Mouse (Mus musculus) neural tube, embryonic 11.5 days (tissue): ENCODE data around the gene Gm14295. TPM values are rescaled to one million over a fixed set of nuclear protein-coding genes. Genes with fewer than 3 reads are reported as not detected.
"Not testable (repeated sequence)": the region's sequence is repeated elsewhere in the genome, so short reads cannot be mapped to it uniquely, and the experiment has no call there.

ENCODE experiments used
- ATAC-seq: fragments of 200-750 bp; cut with Nextera tagmentation; 2 replicates; pipeline ENCODE4 v1.8.0; 2017; ENCODE audit warnings: moderate number of reproducible peaks, mild to moderate bottlenecking, moderate TSS enrichment, moderate library complexity; ENCODE audit not compliant: insufficient read depth, low FRiP score, low TSS enrichment
- DNase-seq: peaks from one replicate; pipeline ENCODE4 v3.0.0-alpha.2; 2015; ENCODE audit warnings: low spot score
- H3K27ac ChIP-seq: fragments of 300-500 bp; sonication (generic); 2 replicates; pipeline ENCODE4 v1.5.1; 2014; ENCODE audit warnings: low read depth, mild to moderate bottlenecking, low read length
- H3K27me3 ChIP-seq: fragments of 300-500 bp; sonication (generic); 2 replicates; pipeline ENCODE4 v1.6.1; 2014; ENCODE audit warnings: mild to moderate bottlenecking, low read length, mixed read lengths; ENCODE audit not compliant: control insufficient read depth, insufficient read depth
- H3K36me3 ChIP-seq: fragments of 300-500 bp; sonication (generic); 2 replicates; pipeline ENCODE4 v1.6.1; 2014; ENCODE audit warnings: mild to moderate bottlenecking, low read length, moderate library complexity, mixed read lengths; ENCODE audit not compliant: control insufficient read depth, insufficient read depth
- H3K4me1 ChIP-seq: fragments of 300-500 bp; sonication (generic); 2 replicates; pipeline ENCODE4 v1.6.1; 2014; ENCODE audit warnings: low read length, mixed read lengths; ENCODE audit not compliant: control insufficient read depth, insufficient read depth
- H3K4me2 ChIP-seq: fragments of 300-500 bp; sonication (generic); 2 replicates; pipeline ENCODE4 v1.6.1; 2014; ENCODE audit warnings: low read depth, mild to moderate bottlenecking, moderate library complexity
- H3K4me3 ChIP-seq: fragments of 300-500 bp; sonication (generic); 2 replicates; pipeline ENCODE4 v1.5.1; 2014; ENCODE audit warnings: low read depth, low read length
- H3K9ac ChIP-seq: fragments of 300-500 bp; sonication (generic); 2 replicates; pipeline ENCODE4 v1.6.1; 2014; ENCODE audit warnings: mild to moderate bottlenecking, low read length
- H3K9me3 ChIP-seq: fragments of 300-500 bp; sonication (generic); 2 replicates; pipeline ENCODE4 v1.6.1; 2016; ENCODE audit warnings: low read length; ENCODE audit not compliant: control insufficient read depth
- WGBS: fragments of 180-500 bp; shearing (Covaris S2); extraction: QIAGEN DNeasy Blood & Tissue Kit; methylation state at CpG from one replicate; pipeline ENCODE4 v1.1.7; 2014; 5-methylcytosine and 5-hydroxymethylcytosine counted together
- polyA plus RNA-seq: library from polyadenylated mRNA; unstranded; fragments of >200 nt; fragmentation: Nextera tagmentation; extraction: Ambion mirVana; gene quantifications from 2 replicates; pipeline ENCODE4 v1.2.1, GENCODE M21; 2014

Gene Gm14295
- 10.3 and 13.9 TPM in 2 replicates for polyA plus RNA-seq

DNA sequence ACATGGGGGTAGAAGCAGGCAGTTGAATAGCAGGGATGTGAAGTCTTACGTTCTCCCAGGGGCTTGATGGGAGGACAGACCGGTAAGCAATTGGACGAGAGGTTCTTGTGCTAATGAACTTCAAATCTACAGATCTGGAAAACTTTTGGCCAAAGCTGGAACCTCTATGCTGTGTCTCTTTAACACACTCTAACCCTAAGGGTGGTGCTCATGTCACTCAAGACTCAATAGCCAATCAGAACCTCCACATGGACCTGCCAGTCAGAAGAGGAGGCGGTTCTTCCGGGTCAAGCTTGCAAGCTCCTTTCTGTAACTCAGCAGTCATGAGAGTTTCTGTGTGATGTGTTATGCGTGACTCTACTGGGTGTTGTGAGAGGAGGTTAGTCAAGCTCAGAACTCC is at the start of gene Gm14295:
TSS of gene Gm14295 (plus strand) at position 301 of the 400 bp plus-strand sequence.
- DNase-seq, ATAC-seq, H3K9ac ChIP-seq, H3K4me1 ChIP-seq, H3K36me3 ChIP-seq, H3K27ac ChIP-seq, H3K27me3 ChIP-seq, H3K9me3 ChIP-seq: not testable (repeated sequence)
- Histone ChIP-seq H3K4me3 (peak within 1 kb of the TSS; percentile 32), H3K4me2 (peak within 1 kb of the TSS; percentile 16; the same call in 1 of the 2 replicates)
- WGBS = no CpG with 5 or more reads among the region's 6 CpGs

DNA sequence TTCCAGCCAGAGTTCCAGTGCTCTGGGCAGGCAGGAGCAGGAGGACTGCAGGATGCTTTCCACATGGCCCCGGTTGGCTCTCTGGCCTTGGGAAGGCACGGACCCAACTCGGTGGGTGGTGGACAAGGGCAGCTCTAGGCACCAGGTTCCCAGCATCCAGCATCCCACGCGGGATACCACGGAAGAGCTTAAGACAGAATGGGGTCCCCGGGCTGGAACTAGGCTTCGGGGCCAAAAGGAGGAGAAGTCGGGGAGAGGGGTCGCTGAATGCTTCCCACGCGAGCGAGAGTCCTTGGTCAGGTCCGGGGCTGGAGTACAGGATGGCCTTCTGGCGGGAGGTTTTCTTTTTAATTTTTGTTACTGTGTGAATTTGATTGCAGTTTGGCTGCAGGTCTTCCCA is 373 bp downstream of the Gm14295 start:
- 30% methylated on average over 14 of the region's 15 CpGs for WGBS
- H3K9ac ChIP-seq, H3K9me3 ChIP-seq, H3K36me3 ChIP-seq, ATAC-seq, H3K27ac ChIP-seq, H3K27me3 ChIP-seq, H3K4me1 ChIP-seq: not testable (repeated sequence)
- H3K4me3 ChIP-seq = peak overlapping the region; percentile 32
- peak overlapping the region; percentile 16; the same call in 1 of the 2 replicates for H3K4me2 ChIP-seq
- peak; percentile 1 for DNase-seq

GRCm38 (mm10) chr2:176830840-176831239 is 32.4 kb downstream of the Gm14295 start, which contains the start of gene Gm14408:
Gene Gm14408 (plus strand): TSS chr2:176831140.
- H3K4me3 ChIP-seq, H3K36me3 ChIP-seq, H3K9me3 ChIP-seq, DNase-seq, H3K27me3 ChIP-seq, H3K9ac ChIP-seq, H3K4me2 ChIP-seq, ATAC-seq, H3K4me1 ChIP-seq, H3K27ac ChIP-seq: not testable (repeated sequence)
- 94% methylated on average over 1 of the region's 3 CpGs for WGBS

Other genes starting within 250 kb of the Gm14295 start
- gene Gm14308, start 162.3 kb upstream of the Gm14295 start, polyA plus RNA-seq = 12.8 and 15.2 TPM in 2 replicates
- 9.9 and 10.0 TPM in 2 replicates for gene Zfp973, start 128.1 kb upstream of the Gm14295 start, polyA plus RNA-seq
- gene Gm14305, start 90.3 kb upstream of the Gm14295 start, polyA plus RNA-seq = 29.7 TPM in 2 replicates
- not detected in 2 replicates for gene Gm14408, start 32.5 kb downstream of the Gm14295 start, polyA plus RNA-seq
- gene Gm14296, start 129.2 kb downstream of the Gm14295 start, polyA plus RNA-seq = 10.9 and 11.0 TPM in 2 replicates
- 5.1 and 8.7 TPM in 2 replicates for gene Gm14419, start 202.3 kb downstream of the Gm14295 start, polyA plus RNA-seq